Mouse (Mus musculus): ENCODE data around the gene Hrh1. TPM values are rescaled to one million over a fixed set of nuclear protein-coding genes. Genes with fewer than 3 reads are reported as not detected.

Gene Hrh1
- polyA plus RNA-seq, 1 experiment from 2014 or later = 0.04 TPM

- Histone ChIP-seq H3K4me3 (ENCODE audit: low read depth, low read length) (no peak overlapping the region), H3K9me3 (ENCODE audit: control insufficient read depth, low read length) (no peaks in the 10 kb centered on the region), H3K9ac (ENCODE audit: low read depth, low read length) (no peak overlapping the region), H3K27me3 (replicated peaks; ENCODE audit: control insufficient read depth, insufficient read depth, low read length) (no peaks in the 10 kb centered on the region), H3K36me3 (ENCODE audit: control insufficient read depth, insufficient read depth, low read length) (no peaks in the 10 kb centered on the region), H3K27ac (ENCODE audit: low read depth, low read length) (no peak overlapping the region), H3K4me2 (no peak overlapping the region), H3K4me1 (replicated peaks; ENCODE audit: control insufficient read depth, insufficient read depth, low read length) (no peaks in the 10 kb centered on the region)
- ATAC-seq (replicated peaks; ENCODE audit: low FRiP score) = no peak
- WGBS = 80% methylated on average over 7 of the region's 7 CpGs
- no peak for DNase-seq (ENCODE audit: low spot score)
Measured at GRCm38 (mm10) chr6:114372741-114373140, 25.0 kb upstream of the Hrh1 start.

- WGBS = 66% methylated on average over 3 of the region's 3 CpGs
- ATAC-seq (replicated peaks; ENCODE audit: low FRiP score) = no peak
- no peak for DNase-seq (ENCODE audit: low spot score)
Measured at GRCm38 (mm10) chr6:114380872-114381271, 16.9 kb upstream of the Hrh1 start.

GRCm38 (mm10) chr6:114387320-114387719 is 10.4 kb upstream of the Hrh1 start:
- Histone ChIP-seq H3K36me3 (ENCODE audit: control insufficient read depth, insufficient read depth, low read length) (no peaks in the 10 kb centered on the region), H3K4me2 (no peak overlapping the region), H3K4me3 (ENCODE audit: low read depth, low read length) (no peak overlapping the region), H3K9me3 (ENCODE audit: control insufficient read depth, low read length) (no peaks in the 10 kb centered on the region), H3K27ac (ENCODE audit: low read depth, low read length) (no peak overlapping the region), H3K4me1 (replicated peaks; ENCODE audit: control insufficient read depth, insufficient read depth, low read length) (no peaks in the 10 kb centered on the region), H3K9ac (ENCODE audit: low read depth, low read length) (no peak overlapping the region), H3K27me3 (replicated peaks; ENCODE audit: control insufficient read depth, insufficient read depth, low read length) (no peaks in the 10 kb centered on the region; the same call in 1 of the 2 replicates)
- no peak for ATAC-seq (replicated peaks; ENCODE audit: low FRiP score)
- DNase-seq (ENCODE audit: low spot score) = no peak
- WGBS = 68% methylated on average over 6 of the region's 6 CpGs

More at GRCm38 (mm10) chr6:114380872-114381271, 16.9 kb upstream of the Hrh1 start:
- Histone ChIP-seq H3K9ac (ENCODE audit: low read depth, low read length) (no peak overlapping the region), H3K4me3 (ENCODE audit: low read depth, low read length) (no peak overlapping the region), H3K4me2 (no peak overlapping the region), H3K9me3 (ENCODE audit: control insufficient read depth, low read length) (no peaks in the 10 kb centered on the region), H3K36me3 (ENCODE audit: control insufficient read depth, insufficient read depth, low read length) (no peaks in the 10 kb centered on the region), H3K27me3 (replicated peaks; ENCODE audit: control insufficient read depth, insufficient read depth, low read length) (0 out of 2 replicates have a peak, but pooled peaks cover 2% of the 10 kb centered on the region), H3K4me1 (replicated peaks; ENCODE audit: control insufficient read depth, insufficient read depth, low read length) (no peaks in the 10 kb centered on the region), H3K27ac (ENCODE audit: low read depth, low read length) (no peak overlapping the region)

- Histone ChIP-seq H3K4me3 (ENCODE audit: low read depth, low read length) (no peak overlapping the region), H3K27me3 (replicated peaks; ENCODE audit: control insufficient read depth, insufficient read depth, low read length) (no peaks in the 10 kb centered on the region; the same call in 1 of the 2 replicates), H3K27ac (ENCODE audit: low read depth, low read length) (no peak overlapping the region), H3K4me2 (no peak overlapping the region), H3K9ac (ENCODE audit: low read depth, low read length) (no peak overlapping the region), H3K4me1 (replicated peaks; ENCODE audit: control insufficient read depth, insufficient read depth, low read length) (no peaks in the 10 kb centered on the region), H3K9me3 (ENCODE audit: control insufficient read depth, low read length) (no peaks in the 10 kb centered on the region), H3K36me3 (ENCODE audit: control insufficient read depth, insufficient read depth, low read length) (no peaks in the 10 kb centered on the region)
- ATAC-seq (replicated peaks; ENCODE audit: low FRiP score) (no peak), DNase-seq (ENCODE audit: low spot score) (no peak)
- 59% methylated on average over 4 of the region's 4 CpGs for WGBS
Measured at GRCm38 (mm10) chr6:114387855-114388254, 9.9 kb upstream of the Hrh1 start.

GRCm38 (mm10) chr6:114390129-114390528 is 7.6 kb upstream of the Hrh1 start:
- Histone ChIP-seq H3K27ac (ENCODE audit: low read depth, low read length) (no peak overlapping the region), H3K4me2 (no peak overlapping the region), H3K36me3 (ENCODE audit: control insufficient read depth, insufficient read depth, low read length) (no peaks in the 10 kb centered on the region), H3K27me3 (replicated peaks; ENCODE audit: control insufficient read depth, insufficient read depth, low read length) (no peaks in the 10 kb centered on the region; the same call in 1 of the 2 replicates), H3K9me3 (ENCODE audit: control insufficient read depth, low read length) (no peaks in the 10 kb centered on the region), H3K4me1 (replicated peaks; ENCODE audit: control insufficient read depth, insufficient read depth, low read length) (no peaks in the 10 kb centered on the region), H3K9ac (ENCODE audit: low read depth, low read length) (no peak overlapping the region), H3K4me3 (ENCODE audit: low read depth, low read length) (no peak overlapping the region)
- ATAC-seq (replicated peaks; ENCODE audit: low FRiP score) (no peak), DNase-seq (ENCODE audit: low spot score) (no peak)
- 58% methylated on average over 2 of the region's 2 CpGs for WGBS

- H3K27ac ChIP-seq (ENCODE audit: low read depth, low read length) = no peak overlapping the region
- H3K4me1 ChIP-seq (replicated peaks; ENCODE audit: control insufficient read depth, insufficient read depth, low read length) = no peaks in the 10 kb centered on the region
- H3K27me3 ChIP-seq (replicated peaks; ENCODE audit: control insufficient read depth, insufficient read depth, low read length) = peaks cover 42% of the 10 kb centered on the region
- ATAC-seq (replicated peaks; ENCODE audit: low FRiP score) (no peak), DNase-seq (ENCODE audit: low spot score) (no peak)
- no peaks in the 10 kb centered on the region for H3K36me3 ChIP-seq (ENCODE audit: control insufficient read depth, insufficient read depth, low read length)
- WGBS = 68% methylated on average over 4 of the region's 4 CpGs
- no peak overlapping the region for H3K4me2 ChIP-seq
- no peaks in the 10 kb centered on the region for H3K9me3 ChIP-seq (ENCODE audit: control insufficient read depth, low read length)
- no peak overlapping the region for H3K9ac ChIP-seq (ENCODE audit: low read depth, low read length)
- H3K4me3 ChIP-seq (ENCODE audit: low read depth, low read length) = no peak overlapping the region
Measured at GRCm38 (mm10) chr6:114394982-114395381, 2.8 kb upstream of the Hrh1 start.

- no peaks in the 10 kb centered on the region for H3K4me1 ChIP-seq (replicated peaks; ENCODE audit: control insufficient read depth, insufficient read depth, low read length)
- no peaks in the 10 kb centered on the region for H3K9me3 ChIP-seq (ENCODE audit: control insufficient read depth, low read length)
- ATAC-seq (replicated peaks; ENCODE audit: low FRiP score) = no peak
- H3K36me3 ChIP-seq (ENCODE audit: control insufficient read depth, insufficient read depth, low read length) = no peaks in the 10 kb centered on the region
- WGBS = 69% methylated on average over 4 of the region's 4 CpGs
- no peak for DNase-seq (ENCODE audit: low spot score)
- H3K4me2 ChIP-seq = no peak overlapping the region
- H3K27ac ChIP-seq (ENCODE audit: low read depth, low read length) = no peak overlapping the region
- peaks cover 54% of the 10 kb centered on the region for H3K27me3 ChIP-seq (replicated peaks; ENCODE audit: control insufficient read depth, insufficient read depth, low read length)
- H3K9ac ChIP-seq (ENCODE audit: low read depth, low read length) = no peak overlapping the region
- H3K4me3 ChIP-seq (ENCODE audit: low read depth, low read length) = no peak overlapping the region
Measured at GRCm38 (mm10) chr6:114396605-114397004, 1.1 kb upstream of the Hrh1 start.

- Histone ChIP-seq H3K4me2 (peak overlapping the region; percentile 58), H3K9ac (ENCODE audit: low read depth, low read length) (no peak overlapping the region), H3K4me3 (ENCODE audit: low read depth, low read length) (peak overlapping the region; percentile 45), H3K4me1 (replicated peaks; ENCODE audit: control insufficient read depth, insufficient read depth, low read length) (no peaks in the 10 kb centered on the region), H3K27ac (ENCODE audit: low read depth, low read length) (no peak overlapping the region), H3K27me3 (replicated peaks; ENCODE audit: control insufficient read depth, insufficient read depth, low read length) (peaks cover 54% of the 10 kb centered on the region), H3K9me3 (ENCODE audit: control insufficient read depth, low read length) (no peaks in the 10 kb centered on the region), H3K36me3 (ENCODE audit: control insufficient read depth, insufficient read depth, low read length) (no peaks in the 10 kb centered on the region)
- ATAC-seq (replicated peaks; ENCODE audit: low FRiP score) (no peak), DNase-seq (ENCODE audit: low spot score) (no peak)
- WGBS = 10% methylated on average over 11 of the region's 11 CpGs
Measured at GRCm38 (mm10) chr6:114397280-114397679, 456 bp upstream of the Hrh1 start.

GRCm38 (mm10) chr6:114398626-114399025 is 890 bp downstream of the Hrh1 start:
- Histone ChIP-seq H3K27ac (ENCODE audit: low read depth, low read length) (no peak overlapping the region), H3K4me1 (replicated peaks; ENCODE audit: control insufficient read depth, insufficient read depth, low read length) (no peaks in the 10 kb centered on the region), H3K27me3 (replicated peaks; ENCODE audit: control insufficient read depth, insufficient read depth, low read length) (peaks cover 54% of the 10 kb centered on the region), H3K9me3 (ENCODE audit: control insufficient read depth, low read length) (no peaks in the 10 kb centered on the region), H3K4me3 (ENCODE audit: low read depth, low read length) (no peak overlapping the region), H3K36me3 (ENCODE audit: control insufficient read depth, insufficient read depth, low read length) (no peaks in the 10 kb centered on the region), H3K9ac (ENCODE audit: low read depth, low read length) (no peak overlapping the region), H3K4me2 (no peak overlapping the region)
- 4% methylated on average over 9 of the region's 9 CpGs for WGBS
- no peak for DNase-seq (ENCODE audit: low spot score)
- no peak for ATAC-seq (replicated peaks; ENCODE audit: low FRiP score)
